Mouse (Mus musculus): ENCODE measurements at regions not wholly inside any gene's neighbourhood (a gene's known extent, or its start where the extent isn't known, plus 50 kb on each side); places are given as distances from the start of the nearest gene placed in this dataset.

DNA sequence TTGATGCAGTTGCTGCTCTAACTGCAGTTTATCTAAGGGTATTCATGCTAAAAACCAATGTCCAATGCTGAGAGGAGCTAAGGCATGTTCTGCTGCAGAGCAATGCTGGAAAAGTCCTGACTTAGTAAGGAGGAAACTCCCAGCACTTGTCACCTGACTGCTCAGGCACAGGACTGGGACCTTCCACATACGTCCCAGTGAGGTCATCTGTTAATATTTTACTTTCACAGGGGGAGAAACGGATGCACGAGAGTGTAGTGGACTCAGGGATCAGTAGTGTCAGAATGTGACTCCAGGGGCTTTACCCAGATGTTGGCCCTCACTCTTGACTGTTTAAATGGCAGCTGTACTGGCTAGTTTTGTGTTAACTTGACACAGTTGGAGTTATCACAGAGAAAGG, 231.5 kb upstream of the Eef2kmt start:
- Histone ChIP-seq H3K36me3 (ENCODE audit: control insufficient read depth, insufficient read depth, low read length) (no peaks in the 10 kb centered on the region), H3K27ac (ENCODE audit: low read length) (no peak overlapping the region), H3K4me1 (ENCODE audit: control insufficient read depth, insufficient read depth, low read length) (no peaks in the 10 kb centered on the region), H3K4me2 (replicated peaks; ENCODE audit: low read depth, low read length) (no peak overlapping the region), H3K9me3 (ENCODE audit: control insufficient read depth, low read depth, low read length) (no peaks in the 10 kb centered on the region), H3K27me3 (ENCODE audit: control insufficient read depth, insufficient read depth, low read length) (no peaks in the 10 kb centered on the region), H3K4me3 (ENCODE audit: low read depth, low read length) (no peak overlapping the region), H3K9ac (replicated peaks; ENCODE audit: low read depth, low read length) (no peak overlapping the region)
- WGBS = 37% methylated on average over 3 of the region's 3 CpGs
- ATAC-seq (ENCODE audit: insufficient number of reproducible peaks, insufficient read depth, low FRiP score, low read depth) = no peak

DNA sequence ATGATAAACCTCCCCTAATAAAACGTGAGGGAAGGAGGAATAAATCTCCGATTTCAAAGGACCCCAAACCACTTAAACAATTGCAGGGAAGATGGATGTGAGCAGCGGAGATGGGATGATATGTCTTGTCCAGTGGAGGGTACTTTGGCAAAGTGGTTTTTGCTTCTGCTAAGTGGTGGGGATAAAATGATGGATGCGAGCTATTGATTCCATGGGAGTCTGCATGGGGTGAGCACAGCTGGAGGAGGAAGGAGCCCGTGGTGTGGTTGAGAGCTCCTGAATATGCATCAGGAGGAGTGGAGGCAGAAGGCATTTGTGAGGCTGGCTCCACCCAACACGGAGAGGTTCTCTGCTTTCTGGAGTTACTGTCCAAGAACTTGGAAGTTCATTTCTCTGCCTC, 227.6 kb upstream of the Eef2kmt start:
- H3K9me3 ChIP-seq (ENCODE audit: control insufficient read depth, low read depth, low read length) = no peaks in the 10 kb centered on the region
- no peak overlapping the region for H3K27ac ChIP-seq (ENCODE audit: low read length)
- H3K36me3 ChIP-seq (ENCODE audit: control insufficient read depth, insufficient read depth, low read length) = no peaks in the 10 kb centered on the region
- 11% methylated on average over 6 of the region's 6 CpGs for WGBS
- H3K9ac ChIP-seq (replicated peaks; ENCODE audit: low read depth, low read length) = no peak overlapping the region
- no peak overlapping the region for H3K4me3 ChIP-seq (ENCODE audit: low read depth, low read length)
- H3K4me2 ChIP-seq (replicated peaks; ENCODE audit: low read depth, low read length) = no peak overlapping the region
- H3K27me3 ChIP-seq (ENCODE audit: control insufficient read depth, insufficient read depth, low read length) = no peaks in the 10 kb centered on the region
- no peaks in the 10 kb centered on the region for H3K4me1 ChIP-seq (ENCODE audit: control insufficient read depth, insufficient read depth, low read length)
- no peak for ATAC-seq (ENCODE audit: insufficient number of reproducible peaks, insufficient read depth, low FRiP score, low read depth)

DNA sequence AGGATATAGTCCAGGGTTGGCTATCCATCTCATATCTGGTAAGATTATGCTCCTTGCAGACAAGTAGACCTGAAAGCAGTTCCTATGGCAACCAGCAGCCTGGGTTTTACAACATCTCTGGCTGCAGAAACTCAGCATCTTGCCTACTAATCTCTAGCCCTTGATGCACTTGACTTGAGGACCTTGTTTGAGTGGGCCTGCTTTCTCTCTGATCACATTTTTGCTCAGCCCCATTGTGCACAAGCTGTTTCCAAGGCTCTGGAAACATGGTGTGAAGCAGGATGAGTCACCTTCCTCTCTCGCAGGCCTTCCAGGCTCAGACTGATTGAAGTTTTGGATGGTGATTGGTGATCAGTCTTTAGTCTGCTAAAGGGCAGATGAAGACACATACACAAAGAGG, 224.4 kb upstream of the Eef2kmt start:
- no peak for ATAC-seq (ENCODE audit: insufficient number of reproducible peaks, insufficient read depth, low FRiP score, low read depth)
- Histone ChIP-seq H3K36me3 (ENCODE audit: control insufficient read depth, insufficient read depth, low read length) (no peaks in the 10 kb centered on the region), H3K9ac (replicated peaks; ENCODE audit: low read depth, low read length) (no peak overlapping the region), H3K27me3 (ENCODE audit: control insufficient read depth, insufficient read depth, low read length) (no peaks in the 10 kb centered on the region), H3K4me3 (ENCODE audit: low read depth, low read length) (no peak overlapping the region), H3K27ac (ENCODE audit: low read length) (no peak overlapping the region), H3K4me2 (replicated peaks; ENCODE audit: low read depth, low read length) (no peak overlapping the region), H3K9me3 (ENCODE audit: control insufficient read depth, low read depth, low read length) (no peaks in the 10 kb centered on the region), H3K4me1 (ENCODE audit: control insufficient read depth, insufficient read depth, low read length) (no peaks in the 10 kb centered on the region)
- WGBS = 69% methylated on average over 1 of the region's 1 CpGs

DNA sequence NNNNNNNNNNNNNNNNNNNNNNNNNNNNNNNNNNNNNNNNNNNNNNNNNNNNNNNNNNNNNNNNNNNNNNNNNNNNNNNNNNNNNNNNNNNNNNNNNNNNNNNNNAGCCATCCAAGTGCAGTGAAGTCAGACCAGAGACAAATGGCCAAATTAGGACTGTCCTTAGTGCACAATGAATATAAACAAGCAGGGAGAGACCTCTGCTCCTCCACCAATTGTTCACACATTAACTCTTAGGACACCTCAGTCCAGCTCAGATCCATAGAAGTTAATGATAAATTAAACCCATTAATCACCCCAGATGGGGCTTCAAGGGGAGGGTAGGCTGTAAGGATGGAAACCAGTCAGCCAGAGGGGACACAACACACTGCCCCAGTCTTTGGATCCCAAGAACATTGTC, 223.2 kb upstream of the Eef2kmt start:
- no peak overlapping the region for H3K4me2 ChIP-seq (replicated peaks; ENCODE audit: low read depth, low read length)
- H3K9me3 ChIP-seq (ENCODE audit: control insufficient read depth, low read depth, low read length) = no peaks in the 10 kb centered on the region
- ATAC-seq (ENCODE audit: insufficient number of reproducible peaks, insufficient read depth, low FRiP score, low read depth) = no peak
- H3K27ac ChIP-seq (ENCODE audit: low read length) = no peak overlapping the region
- no peaks in the 10 kb centered on the region for H3K27me3 ChIP-seq (ENCODE audit: control insufficient read depth, insufficient read depth, low read length)
- no peaks in the 10 kb centered on the region for H3K36me3 ChIP-seq (ENCODE audit: control insufficient read depth, insufficient read depth, low read length)
- H3K4me1 ChIP-seq (ENCODE audit: control insufficient read depth, insufficient read depth, low read length) = no peaks in the 10 kb centered on the region
- no peak overlapping the region for H3K9ac ChIP-seq (replicated peaks; ENCODE audit: low read depth, low read length)
- H3K4me3 ChIP-seq (ENCODE audit: low read depth, low read length) = no peak overlapping the region

DNA sequence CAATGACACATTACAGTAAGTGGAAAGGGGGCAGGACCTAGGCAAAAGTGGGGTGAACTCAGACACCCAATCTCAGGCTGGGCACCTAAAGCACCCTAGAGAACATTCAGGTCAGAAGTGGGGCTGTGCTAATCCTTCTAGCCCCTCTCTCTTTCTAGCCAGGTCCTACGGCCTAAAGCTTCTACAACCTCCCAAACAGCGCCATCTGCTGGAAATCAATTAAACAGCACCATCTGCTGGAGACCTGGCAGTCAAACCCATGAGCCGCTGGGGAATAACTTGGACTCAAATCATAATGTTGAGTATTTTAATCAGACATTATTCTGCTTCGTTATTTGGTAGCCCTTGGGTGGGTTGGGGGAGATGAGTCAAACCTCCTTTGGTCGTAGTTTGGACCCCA, 215.5 kb upstream of the Eef2kmt start:
- Histone ChIP-seq H3K27me3 (ENCODE audit: control insufficient read depth, insufficient read depth, low read length) (no peaks in the 10 kb centered on the region), H3K4me1 (ENCODE audit: control insufficient read depth, insufficient read depth, low read length) (no peaks in the 10 kb centered on the region), H3K36me3 (ENCODE audit: control insufficient read depth, insufficient read depth, low read length) (no peaks in the 10 kb centered on the region), H3K4me3 (ENCODE audit: low read depth, low read length) (no peak overlapping the region), H3K4me2 (replicated peaks; ENCODE audit: low read depth, low read length) (no peak overlapping the region), H3K9ac (replicated peaks; ENCODE audit: low read depth, low read length) (no peak overlapping the region), H3K9me3 (ENCODE audit: control insufficient read depth, low read depth, low read length) (no peaks in the 10 kb centered on the region), H3K27ac (ENCODE audit: low read length) (no peak overlapping the region)
- ATAC-seq (ENCODE audit: insufficient number of reproducible peaks, insufficient read depth, low FRiP score, low read depth) = no peak
- WGBS = 24% methylated on average over 5 of the region's 5 CpGs

DNA sequence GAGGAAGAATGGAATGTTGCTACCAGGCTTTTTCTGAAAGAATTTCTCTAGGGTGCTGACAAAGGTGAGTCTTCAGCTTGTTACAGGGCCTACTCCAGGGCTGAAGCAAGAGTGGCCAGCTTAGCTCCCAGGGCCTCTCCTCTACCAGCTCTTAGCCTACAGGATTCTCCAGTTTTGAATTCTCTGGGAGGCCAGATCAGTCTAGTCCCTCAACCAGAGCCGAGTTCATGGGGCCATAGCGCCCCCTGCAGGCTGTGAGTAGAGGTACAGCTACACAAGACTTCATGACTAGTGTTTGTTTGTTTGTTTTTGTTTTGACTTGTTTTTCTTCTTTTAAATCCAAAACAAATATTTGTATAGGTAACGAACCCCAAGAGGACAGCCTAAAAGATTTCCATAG, 211.8 kb upstream of the Eef2kmt start:
- H3K36me3 ChIP-seq (ENCODE audit: control insufficient read depth, insufficient read depth, low read length) = no peaks in the 10 kb centered on the region
- no peak overlapping the region for H3K27ac ChIP-seq (ENCODE audit: low read length)
- H3K4me3 ChIP-seq (ENCODE audit: low read depth, low read length) = no peak overlapping the region
- H3K27me3 ChIP-seq (ENCODE audit: control insufficient read depth, insufficient read depth, low read length) = no peaks in the 10 kb centered on the region
- WGBS = 6% methylated on average over 3 of the region's 3 CpGs
- H3K9ac ChIP-seq (replicated peaks; ENCODE audit: low read depth, low read length) = no peak overlapping the region
- H3K9me3 ChIP-seq (ENCODE audit: control insufficient read depth, low read depth, low read length) = no peaks in the 10 kb centered on the region
- no peak overlapping the region for H3K4me2 ChIP-seq (replicated peaks; ENCODE audit: low read depth, low read length)
- ATAC-seq (ENCODE audit: insufficient number of reproducible peaks, insufficient read depth, low FRiP score, low read depth) = no peak
- no peaks in the 10 kb centered on the region for H3K4me1 ChIP-seq (ENCODE audit: control insufficient read depth, insufficient read depth, low read length)

DNA sequence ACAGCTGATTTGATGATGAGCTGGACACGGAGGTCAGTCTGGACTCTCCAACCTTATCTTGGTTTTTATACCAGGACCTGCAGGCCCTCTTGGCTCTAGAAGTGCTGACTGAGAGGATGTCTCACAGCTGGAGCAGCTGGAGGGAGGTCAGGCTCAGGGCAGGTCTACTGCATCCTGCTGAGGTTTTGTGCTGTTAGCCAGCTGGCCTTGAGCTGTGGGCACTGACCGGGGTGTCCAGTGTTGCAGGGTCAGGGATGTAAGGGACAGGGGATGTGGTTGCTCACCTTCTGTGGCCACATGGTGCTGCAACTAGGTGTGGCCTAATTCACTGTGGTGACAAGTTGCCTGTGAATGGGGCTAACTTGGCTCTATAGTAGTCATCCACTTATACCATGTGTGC, 211.0 kb upstream of the Eef2kmt start:
- H3K4me1 ChIP-seq (ENCODE audit: control insufficient read depth, insufficient read depth, low read length) = no peaks in the 10 kb centered on the region
- no peaks in the 10 kb centered on the region for H3K27me3 ChIP-seq (ENCODE audit: control insufficient read depth, insufficient read depth, low read length)
- H3K9me3 ChIP-seq (ENCODE audit: control insufficient read depth, low read depth, low read length) = no peaks in the 10 kb centered on the region
- no peak overlapping the region for H3K4me3 ChIP-seq (ENCODE audit: low read depth, low read length)
- ATAC-seq (ENCODE audit: insufficient number of reproducible peaks, insufficient read depth, low FRiP score, low read depth) = 0 out of 2 replicates have a peak, but pooled peaks have one; percentile 18
- no peak overlapping the region for H3K4me2 ChIP-seq (replicated peaks; ENCODE audit: low read depth, low read length)
- H3K36me3 ChIP-seq (ENCODE audit: control insufficient read depth, insufficient read depth, low read length) = no peaks in the 10 kb centered on the region
- WGBS = 42% methylated on average over 2 of the region's 2 CpGs
- H3K27ac ChIP-seq (ENCODE audit: low read length) = no peak overlapping the region
- no peak overlapping the region for H3K9ac ChIP-seq (replicated peaks; ENCODE audit: low read depth, low read length)

DNA sequence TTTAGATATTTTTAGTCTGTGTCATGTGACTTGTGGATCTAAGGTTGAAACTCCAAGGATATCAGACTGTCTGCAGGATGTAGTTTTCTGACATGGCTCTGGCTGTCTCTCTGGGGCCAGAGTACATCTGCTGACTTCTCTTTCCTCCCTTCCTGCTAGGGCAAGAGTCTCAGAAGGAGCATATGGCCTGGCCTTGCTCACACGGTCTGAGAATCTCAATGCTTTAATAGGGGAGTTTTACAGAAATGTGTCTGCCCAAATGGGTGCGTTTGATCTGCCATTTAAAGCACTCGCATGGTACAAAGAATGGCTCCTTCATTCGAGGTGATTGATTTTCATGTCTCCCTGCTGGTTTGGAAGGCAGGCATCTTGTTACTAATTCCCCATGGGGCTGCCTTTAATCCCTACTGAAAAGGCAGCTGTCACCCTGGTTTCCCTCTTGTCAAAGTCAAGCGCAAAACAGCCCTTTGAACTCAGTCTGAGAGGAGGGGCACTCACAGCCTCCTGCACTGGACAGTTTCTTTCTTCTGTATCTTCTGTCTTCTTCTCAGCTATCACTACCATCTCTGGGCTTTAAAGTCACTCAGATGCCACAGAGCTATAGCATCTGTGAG, 199.7 kb upstream of the Eef2kmt start:
- Histone ChIP-seq H3K4me2 (replicated peaks; ENCODE audit: low read depth, low read length) (no peak overlapping the region), H3K9me3 (ENCODE audit: control insufficient read depth, low read depth, low read length) (no peaks in the 10 kb centered on the region), H3K36me3 (ENCODE audit: control insufficient read depth, insufficient read depth, low read length) (no peaks in the 10 kb centered on the region), H3K9ac (replicated peaks; ENCODE audit: low read depth, low read length) (no peak overlapping the region), H3K4me1 (ENCODE audit: control insufficient read depth, insufficient read depth, low read length) (no peaks in the 10 kb centered on the region), H3K27ac (ENCODE audit: low read length) (no peak overlapping the region), H3K27me3 (ENCODE audit: control insufficient read depth, insufficient read depth, low read length) (no peaks in the 10 kb centered on the region), H3K4me3 (ENCODE audit: low read depth, low read length) (no peak overlapping the region)
- no peak for ATAC-seq (ENCODE audit: insufficient number of reproducible peaks, insufficient read depth, low FRiP score, low read depth)
- WGBS = 12% methylated on average over 5 of the region's 5 CpGs

DNA sequence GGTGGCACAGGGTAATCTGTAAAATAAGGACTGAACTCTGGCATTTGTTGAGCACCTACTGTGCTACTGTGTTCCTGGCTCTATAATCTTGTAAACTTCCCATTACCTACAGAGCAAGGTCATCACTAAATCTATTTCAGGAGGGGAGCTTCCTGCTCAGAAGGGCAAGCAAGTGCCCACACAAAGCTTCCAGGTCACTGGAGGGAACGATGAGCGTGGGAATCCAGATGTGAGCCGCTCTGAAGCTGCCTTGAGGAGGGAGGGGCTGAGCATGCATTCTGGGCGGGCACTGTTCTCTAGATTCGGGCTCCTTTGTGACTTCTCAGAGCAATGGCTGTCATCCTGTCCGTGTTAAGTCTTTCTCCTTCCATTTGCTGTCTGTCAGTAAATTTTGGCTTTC, 198.5 kb upstream of the Eef2kmt start:
- Histone ChIP-seq H3K4me3 (ENCODE audit: low read depth, low read length) (no peak overlapping the region), H3K27ac (ENCODE audit: low read length) (no peak overlapping the region), H3K36me3 (ENCODE audit: control insufficient read depth, insufficient read depth, low read length) (no peaks in the 10 kb centered on the region), H3K4me1 (ENCODE audit: control insufficient read depth, insufficient read depth, low read length) (no peaks in the 10 kb centered on the region), H3K9ac (replicated peaks; ENCODE audit: low read depth, low read length) (no peak overlapping the region), H3K27me3 (ENCODE audit: control insufficient read depth, insufficient read depth, low read length) (no peaks in the 10 kb centered on the region), H3K4me2 (replicated peaks; ENCODE audit: low read depth, low read length) (no peak overlapping the region), H3K9me3 (ENCODE audit: control insufficient read depth, low read depth, low read length) (no peaks in the 10 kb centered on the region)
- 21% methylated on average over 6 of the region's 6 CpGs for WGBS
- ATAC-seq (ENCODE audit: insufficient number of reproducible peaks, insufficient read depth, low FRiP score, low read depth) = no peak
